Mouse (Mus musculus): Measurements from ENCODE around the gene Uqcc1. TPM values are rescaled to one million over a fixed set of nuclear protein-coding genes. Genes with fewer than 3 reads are reported as not detected.

The Uqcc1 gene
- polyA plus RNA-seq, 1 experiment from 2014 or later: 78.6 TPM

Other genes with a start within 250 kb of the Uqcc1 start
- 125 and 141 TPM in 2 replicates for gene Trpc4ap, start 237.9 kb downstream of the Uqcc1 start, polyA plus RNA-seq (2016; fragmentation: Nextera tagmentation; extraction: Ambion mirVana)
- 22.1 and 26.6 TPM in 2 replicates for gene Edem2, start 200.8 kb downstream of the Uqcc1 start, polyA plus RNA-seq (2016; fragmentation: Nextera tagmentation; extraction: Ambion mirVana)
- not detected in 2 replicates for gene Gm17581, start 194.4 kb downstream of the Uqcc1 start, polyA plus RNA-seq (2016; fragmentation: Nextera tagmentation; extraction: Ambion mirVana)
- 0.87 and 1.9 TPM in 2 replicates for gene Procr, start 179.2 kb downstream of the Uqcc1 start, polyA plus RNA-seq (2016; fragmentation: Nextera tagmentation; extraction: Ambion mirVana)
- gene Mmp24, start 155.0 kb downstream of the Uqcc1 start, polyA plus RNA-seq (2016; fragmentation: Nextera tagmentation; extraction: Ambion mirVana): 0.05 TPM in 1 of 2 replicates, not detected in the other
- 8.0 and 8.2 TPM in 2 replicates for gene BC029722, start 110.9 kb downstream of the Uqcc1 start, polyA plus RNA-seq (2016; fragmentation: Nextera tagmentation; extraction: Ambion mirVana)
- gene Eif6, start 103.4 kb downstream of the Uqcc1 start, polyA plus RNA-seq (2016; fragmentation: Nextera tagmentation; extraction: Ambion mirVana): 250 and 301 TPM in 2 replicates
- 0.31 and 0.39 TPM in 2 replicates for gene Fam83c, start 95.5 kb downstream of the Uqcc1 start, polyA plus RNA-seq (2016; fragmentation: Nextera tagmentation; extraction: Ambion mirVana)
- gene Gm15557, start 10.4 kb upstream of the Uqcc1 start, polyA plus RNA-seq (2016; fragmentation: Nextera tagmentation; extraction: Ambion mirVana): 0.13 and 0.18 TPM in 2 replicates
- 1.4 and 8.1 TPM in 2 replicates for gene Gdf5, start 15.1 kb upstream of the Uqcc1 start, polyA plus RNA-seq (2016; fragmentation: Nextera tagmentation; extraction: Ambion mirVana)
- gene Cep250, start 26.1 kb upstream of the Uqcc1 start, polyA plus RNA-seq (2016; fragmentation: Nextera tagmentation; extraction: Ambion mirVana): 28.7 and 34.3 TPM in 2 replicates
- gene 6430550D23Rik, start 77.7 kb upstream of the Uqcc1 start, polyA plus RNA-seq (2016; fragmentation: Nextera tagmentation; extraction: Ambion mirVana): 1.2 and 1.5 TPM in 2 replicates
- gene Ergic3, start 77.7 kb upstream of the Uqcc1 start, polyA plus RNA-seq (2016; fragmentation: Nextera tagmentation; extraction: Ambion mirVana): 191 TPM in 2 replicates
- not detected in 2 replicates for gene Fer1l4, start 122.6 kb upstream of the Uqcc1 start, polyA plus RNA-seq (2016; fragmentation: Nextera tagmentation; extraction: Ambion mirVana)
- 5.6 and 5.9 TPM in 2 replicates for gene Spag4, start 134.9 kb upstream of the Uqcc1 start, polyA plus RNA-seq (2016; fragmentation: Nextera tagmentation; extraction: Ambion mirVana)
- 75.7 and 81.6 TPM in 2 replicates for gene Cpne1, start 181.7 kb upstream of the Uqcc1 start, polyA plus RNA-seq (2016; fragmentation: Nextera tagmentation; extraction: Ambion mirVana)
- 53.9 and 55.4 TPM in 2 replicates for gene Rbm12, start 181.7 kb upstream of the Uqcc1 start, polyA plus RNA-seq (2016; fragmentation: Nextera tagmentation; extraction: Ambion mirVana)
- 15.9 and 26.5 TPM in 2 replicates for gene Gm28036, start 196.8 kb upstream of the Uqcc1 start, polyA plus RNA-seq (2016; fragmentation: Nextera tagmentation; extraction: Ambion mirVana)
- 380 and 410 TPM in 2 replicates for gene Romo1, start 213.7 kb upstream of the Uqcc1 start, polyA plus RNA-seq (2016; fragmentation: Nextera tagmentation; extraction: Ambion mirVana)
- gene Nfs1, start 213.9 kb upstream of the Uqcc1 start, polyA plus RNA-seq (2016; fragmentation: Nextera tagmentation; extraction: Ambion mirVana): 38.2 and 43.2 TPM in 2 replicates
- gene Rbm39, start 249.9 kb upstream of the Uqcc1 start, polyA plus RNA-seq (2016; fragmentation: Nextera tagmentation; extraction: Ambion mirVana): 469 and 559 TPM in 2 replicates